Mouse (Mus musculus) small intestine, adult 2 months (tissue): ENCODE data around the gene Prtn3.

Source experiments
- CTCF ChIP-seq: fragments of 200-500 bp; IDR thresholded peaks from 2 replicates; pipeline ENCODE4 v1.5.1; 2012; ENCODE audit warnings: low read depth, mild to moderate bottlenecking, control low read depth, inconsistent platforms, low read length, moderate library complexity, mixed read lengths; ENCODE audit not compliant: insufficient replicate concordance, insufficient read length; ENCODE audit errors: extremely low read depth
- POLR2A ChIP-seq: fragments of 200-500 bp; IDR thresholded peaks from 2 replicates; pipeline ENCODE4 v1.6.1; 2012; ENCODE audit warnings: low read depth, mild to moderate bottlenecking, control low read depth, inconsistent platforms, low read length, moderate library complexity

DNA sequence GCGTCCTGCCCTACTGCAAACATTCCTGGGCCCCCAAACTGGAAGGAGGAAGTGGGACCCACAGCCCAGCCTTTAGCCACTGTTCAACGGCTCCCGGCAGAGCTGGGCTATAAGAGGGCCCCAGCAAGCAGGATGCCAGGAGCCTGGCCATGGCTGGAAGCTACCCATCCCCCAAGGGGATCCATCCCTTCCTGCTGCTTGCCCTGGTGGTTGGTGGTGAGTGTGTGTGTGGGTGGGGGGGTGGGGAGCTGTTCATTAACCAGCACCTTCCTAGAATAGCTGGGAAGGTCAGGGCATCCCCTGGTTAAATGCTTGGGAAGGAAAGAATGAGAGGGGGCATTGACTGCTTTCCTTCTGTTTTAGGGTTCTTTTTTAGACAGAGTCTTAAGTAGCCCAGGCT is 5.3 kb downstream of the Prtn3 start:
- TF ChIP-seq CTCF (no peak), POLR2A (no peak)
